Mouse (Mus musculus) frontal cortex, postnatal 25 days (tissue): ENCODE measurements around the gene Cd59a.
"Not testable (repeated sequence)": the region's sequence is repeated elsewhere in the genome, so short reads cannot be mapped to it uniquely, and the experiment has no call there.

ENCODE experiments used
- DNase-seq, 2 experiments: peaks; one replicate each; pipeline ENCODE4 v3.0.0; 2022; ENCODE audit warnings: low spot score in 2 of 2

Gene Cd59a

DNA sequence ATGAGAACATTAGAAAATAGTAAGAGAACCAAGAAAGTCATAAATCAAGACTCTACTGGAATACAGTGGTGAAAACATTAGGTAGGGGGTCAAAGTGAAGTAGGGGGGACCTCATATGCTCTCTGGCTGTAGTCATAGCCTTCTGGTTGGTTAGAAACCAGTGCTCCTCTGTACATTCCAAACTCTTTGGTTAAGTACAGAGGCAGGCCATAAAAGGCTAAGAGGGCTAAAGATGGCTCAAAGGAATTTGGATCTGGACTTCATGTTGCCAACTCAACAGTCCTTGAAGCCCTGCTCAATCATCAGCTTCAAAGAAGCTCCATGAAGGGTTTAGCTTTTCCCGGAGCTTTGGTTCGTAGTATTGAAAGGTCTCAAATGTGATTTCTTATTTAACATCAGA lies 13.4 kb downstream of the Cd59a start:
- not testable (repeated sequence) for DNase-seq

DNA sequence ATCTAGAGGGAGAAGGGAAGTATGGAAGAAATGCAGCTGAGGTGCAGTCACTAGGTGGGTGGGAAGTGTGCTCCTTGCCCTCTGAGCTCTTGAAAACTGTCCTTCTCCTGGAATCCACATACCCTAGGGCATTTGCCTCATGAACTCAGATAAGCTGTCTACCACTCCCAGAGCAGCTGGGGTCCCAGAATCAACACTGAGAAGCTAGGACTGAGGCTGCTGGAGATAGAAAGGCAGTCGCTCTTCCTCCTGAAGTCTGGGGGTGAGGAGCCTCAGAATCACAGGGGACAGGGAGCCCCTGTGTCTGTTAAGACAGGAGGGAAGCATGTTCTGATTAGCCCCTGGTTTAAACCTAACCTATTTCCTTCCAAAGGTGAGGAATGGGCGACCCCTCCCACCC lies 13.9 kb downstream of the Cd59a start:
- DNase-seq, result no peak

DNA sequence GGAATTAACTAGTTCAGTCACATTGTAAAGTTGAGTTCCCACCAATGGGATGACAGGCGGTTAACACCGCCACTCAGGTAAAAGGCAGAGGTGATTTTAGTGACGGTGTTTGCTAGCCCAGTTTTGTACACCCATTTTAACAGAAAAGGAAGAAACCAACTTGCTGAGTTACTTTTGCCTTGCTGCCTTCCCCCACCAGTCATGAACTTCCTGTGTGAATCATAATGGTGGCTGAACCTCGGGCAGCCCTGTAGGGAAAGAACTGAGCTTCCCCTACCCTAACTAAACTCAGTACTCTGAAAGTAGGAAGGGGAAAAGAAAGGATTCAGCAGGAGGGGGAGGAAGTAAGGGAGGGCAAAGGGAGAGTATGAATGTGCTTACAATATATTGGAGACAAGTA lies 14.4 kb downstream of the Cd59a start:
- no peak for DNase-seq

DNA sequence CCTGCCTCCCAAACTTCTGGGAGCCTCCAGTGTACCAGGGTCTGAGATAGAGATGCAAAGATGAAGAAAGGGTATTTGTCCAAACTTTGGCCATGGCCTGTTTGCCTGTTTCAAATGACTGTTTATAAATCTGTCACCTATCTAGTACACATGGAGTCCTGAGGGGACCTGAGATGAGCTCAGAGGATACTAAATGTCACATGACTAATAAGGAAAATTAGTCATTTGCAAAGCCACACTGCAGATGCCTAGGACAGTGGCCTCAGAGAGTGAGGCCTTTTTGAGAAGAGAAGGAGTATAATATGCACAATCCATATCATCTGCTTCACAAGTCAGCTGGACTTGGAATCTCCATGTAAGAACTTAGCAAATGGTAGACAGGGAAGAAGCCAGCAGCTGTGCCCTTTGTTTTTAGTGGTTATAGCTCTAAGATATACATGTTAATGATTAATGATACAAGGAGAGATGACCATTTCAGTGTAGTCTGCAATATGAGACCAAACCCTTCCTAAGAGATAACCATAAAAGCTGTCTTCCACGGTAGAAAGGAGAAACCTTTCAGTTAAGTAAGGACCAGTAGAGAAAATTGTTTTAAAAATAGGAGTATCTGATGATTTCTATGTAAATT lies 15.7 kb downstream of the Cd59a start:
- DNase-seq, result not testable (repeated sequence)

DNA sequence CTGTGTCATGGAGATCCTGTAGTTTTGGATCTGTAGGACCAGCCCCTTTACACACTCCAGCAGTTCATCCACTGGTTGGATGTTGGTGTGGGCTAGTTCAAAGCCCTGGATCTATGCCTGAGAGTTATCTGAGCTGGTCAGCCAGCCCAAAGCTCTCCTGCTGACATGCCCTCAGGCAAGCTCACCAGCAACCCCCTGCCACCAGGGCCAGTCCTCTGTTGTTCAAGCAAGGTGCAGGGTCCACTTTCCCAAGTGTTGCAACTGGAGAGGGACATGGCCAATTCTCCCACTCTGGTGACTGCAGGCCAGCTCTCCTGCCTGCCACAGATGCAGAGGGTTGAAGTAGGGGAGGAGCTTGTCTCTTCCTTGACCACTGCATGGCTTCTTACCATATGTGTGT lies 18.0 kb downstream of the Cd59a start:
- DNase-seq, result not testable (repeated sequence)

DNA sequence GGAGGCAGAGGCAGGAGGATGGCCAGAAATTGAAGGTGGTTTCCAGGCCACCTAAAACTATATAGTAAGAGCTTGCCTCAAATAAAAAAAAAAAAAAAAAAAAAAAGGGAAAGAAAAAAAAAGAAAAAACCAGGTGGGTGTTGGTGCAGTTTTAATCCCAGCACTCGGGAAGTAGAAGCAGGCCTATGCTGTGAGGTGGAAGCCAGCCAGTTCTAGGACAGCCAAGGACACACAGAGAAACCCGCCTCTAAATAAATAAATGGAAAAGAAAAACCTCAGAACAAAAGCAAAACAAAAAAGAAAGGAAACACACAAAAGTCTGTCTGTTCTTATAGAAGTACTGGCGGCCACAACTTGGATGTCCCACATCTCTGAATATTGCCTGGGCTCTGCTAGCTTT lies 19.3 kb downstream of the Cd59a start:
- DNase-seq, result no peak

DNA sequence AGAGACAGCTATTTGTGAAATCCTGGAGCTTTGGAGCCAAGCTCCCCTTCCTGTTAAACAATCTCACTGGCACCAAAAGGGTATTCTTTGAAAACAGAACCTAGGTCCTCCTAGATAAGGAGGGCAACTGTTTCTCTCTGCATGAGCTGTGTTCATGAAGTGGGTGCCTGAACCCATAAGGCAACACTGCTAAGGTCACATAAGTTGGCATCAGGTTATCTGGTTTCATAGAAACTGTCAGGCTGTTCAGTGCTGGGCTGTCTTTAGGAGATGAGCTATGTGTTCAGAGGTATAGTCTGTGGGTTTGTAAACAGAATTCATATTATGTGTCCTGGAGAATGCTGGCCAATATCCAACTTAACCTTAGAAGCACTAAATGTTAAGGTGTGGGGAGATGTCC lies 21.6 kb downstream of the Cd59a start:
- DNase-seq, result not testable (repeated sequence)

DNA sequence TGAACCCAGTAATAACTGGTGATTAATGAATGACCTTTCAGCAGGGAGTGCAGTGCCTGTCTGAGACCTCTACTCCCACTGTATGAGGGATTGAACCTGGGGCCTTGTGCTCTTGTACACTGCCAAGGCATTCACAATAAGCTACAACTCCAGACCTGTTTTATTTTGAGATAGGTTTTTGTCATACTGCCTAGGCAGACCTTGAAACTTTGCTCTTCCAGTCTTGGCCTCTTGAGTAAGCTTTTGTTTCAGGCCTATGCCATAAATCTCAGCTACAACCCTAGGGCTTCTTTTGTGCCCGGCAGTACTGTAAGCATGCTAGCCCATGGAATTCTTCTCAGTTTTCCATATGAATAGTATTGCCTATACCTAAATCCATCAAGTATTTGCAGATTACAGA lies 23.5 kb downstream of the Cd59a start:
- no peak for DNase-seq

DNA sequence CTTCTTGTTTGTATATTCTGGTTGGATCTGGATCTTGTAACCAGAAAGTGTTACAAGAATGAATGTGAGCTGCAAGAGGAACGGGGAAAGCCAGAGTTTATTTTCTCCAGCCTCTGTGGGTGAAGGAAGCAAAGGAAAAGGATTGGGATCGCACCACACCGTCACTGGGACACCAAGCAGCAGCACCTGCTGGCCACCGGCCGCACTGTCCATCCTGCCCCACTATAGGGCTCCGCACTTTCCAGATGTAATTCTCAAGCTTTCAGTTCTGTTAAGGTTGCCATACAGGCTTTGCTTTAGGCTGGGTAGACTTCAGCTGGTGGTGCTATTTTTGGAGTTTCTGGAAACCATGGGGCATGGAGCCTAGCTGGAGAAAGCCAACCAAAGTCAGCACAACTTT lies 24.7 kb downstream of the Cd59a start:
- DNase-seq, result no peak

DNA sequence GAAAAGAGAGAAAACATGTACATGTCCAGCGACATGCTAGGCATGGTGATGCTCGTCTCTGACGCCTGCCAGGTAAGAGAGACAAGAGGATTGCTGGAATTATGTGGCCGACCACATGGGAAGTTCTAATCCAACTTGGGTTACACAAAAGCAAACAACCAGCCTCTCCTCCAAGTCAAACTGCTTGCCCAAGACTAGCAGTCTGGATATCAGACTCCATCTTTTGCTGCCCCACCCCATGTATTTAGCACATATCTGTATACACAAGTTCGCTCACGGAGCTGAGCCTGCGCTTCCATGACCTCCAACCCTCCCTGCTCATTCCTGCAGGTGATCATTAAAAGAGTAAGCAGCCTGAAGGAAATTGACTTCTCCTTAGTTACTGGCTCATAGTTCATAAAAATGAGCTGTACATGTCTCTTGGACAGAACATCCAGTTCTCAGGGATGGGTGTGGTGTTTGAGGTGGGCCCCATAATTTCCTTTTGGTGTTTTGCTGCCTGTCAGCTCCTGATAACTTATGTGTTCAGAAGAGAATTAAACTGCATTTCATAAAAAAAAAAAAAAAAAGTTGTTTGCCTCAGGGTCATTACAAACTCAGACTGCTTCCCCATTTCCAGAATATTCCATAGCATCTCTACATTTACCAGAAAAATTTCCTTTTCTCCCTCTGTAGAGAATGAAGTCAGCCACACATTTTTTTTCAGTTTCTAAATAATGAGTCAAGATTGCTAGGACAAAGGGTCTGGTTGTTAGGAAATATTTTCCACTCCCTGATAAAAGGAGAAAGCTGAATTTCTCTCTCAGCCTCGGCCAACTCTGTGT lies 26.3 kb downstream of the Cd59a start:
- DNase-seq, result no peak

DNA sequence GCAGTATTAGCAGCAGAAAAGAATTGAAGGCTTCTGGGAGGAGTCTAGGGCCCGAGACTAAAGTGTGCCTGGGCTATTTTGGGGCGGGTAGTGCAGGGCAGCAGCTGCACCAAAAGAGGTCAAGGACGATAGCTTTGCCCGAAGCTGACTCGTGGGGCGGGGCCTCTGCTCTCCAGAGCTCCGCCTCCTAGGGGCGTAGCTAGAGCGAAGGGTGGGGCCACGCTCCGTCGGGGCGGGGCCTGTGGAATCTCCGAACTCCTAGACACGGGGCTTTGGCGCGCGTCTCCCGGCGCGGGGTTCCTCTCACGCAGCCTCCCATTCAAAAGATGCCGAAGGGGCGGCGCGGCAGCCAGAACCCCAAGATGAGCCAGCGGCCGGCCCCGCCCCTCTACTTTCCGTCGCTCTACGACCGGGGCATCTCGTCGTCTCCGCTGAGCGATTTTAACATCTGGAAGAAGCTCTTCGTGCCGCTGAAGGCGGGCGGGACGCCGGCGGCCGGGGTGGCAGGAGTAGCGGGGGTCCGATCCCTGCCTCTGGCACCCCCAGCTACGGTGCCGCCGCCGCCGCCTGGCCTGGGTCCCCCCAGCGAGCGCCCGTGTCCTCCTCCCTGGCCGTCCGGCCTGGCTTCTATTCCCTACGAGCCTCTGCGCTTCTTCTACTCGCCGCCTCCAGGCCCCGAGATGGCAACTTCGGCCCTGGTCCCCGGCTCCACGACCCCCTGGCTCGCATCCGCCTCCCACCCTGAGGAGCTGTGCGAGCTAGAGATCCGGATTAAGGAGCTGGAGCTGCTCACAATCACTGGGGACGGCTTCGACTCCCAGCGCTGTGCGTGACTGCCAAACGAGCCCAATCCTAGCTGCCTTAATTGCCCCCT lies 27.1 kb downstream of the Cd59a start, which contains the start of gene A930018P22Rik:
Gene A930018P22Rik (plus strand): TSS at position 265 of the 874 bp plus-strand sequence.
- DNase-seq, result peak; percentile 70 to 79

DNA sequence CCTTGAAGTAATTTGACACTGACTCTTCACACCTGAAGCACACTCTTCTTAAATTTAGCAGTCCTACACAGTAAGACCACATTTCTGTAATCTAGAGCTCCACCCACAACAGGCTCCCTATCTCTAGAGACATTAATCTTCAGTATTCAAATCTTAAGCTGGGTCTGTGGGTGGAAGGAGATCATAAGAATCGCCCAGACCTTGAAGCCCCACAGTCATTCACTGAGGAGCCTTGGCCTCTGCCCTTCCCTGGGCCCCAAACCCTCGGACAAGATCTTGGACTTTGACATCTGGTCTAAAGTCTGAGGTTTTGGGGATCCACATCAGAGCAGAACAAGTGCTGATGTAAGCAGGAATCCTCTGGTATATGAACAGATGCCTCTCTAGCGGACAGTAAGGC lies 27.9 kb downstream of the Cd59a start:
- no peak for DNase-seq

DNA sequence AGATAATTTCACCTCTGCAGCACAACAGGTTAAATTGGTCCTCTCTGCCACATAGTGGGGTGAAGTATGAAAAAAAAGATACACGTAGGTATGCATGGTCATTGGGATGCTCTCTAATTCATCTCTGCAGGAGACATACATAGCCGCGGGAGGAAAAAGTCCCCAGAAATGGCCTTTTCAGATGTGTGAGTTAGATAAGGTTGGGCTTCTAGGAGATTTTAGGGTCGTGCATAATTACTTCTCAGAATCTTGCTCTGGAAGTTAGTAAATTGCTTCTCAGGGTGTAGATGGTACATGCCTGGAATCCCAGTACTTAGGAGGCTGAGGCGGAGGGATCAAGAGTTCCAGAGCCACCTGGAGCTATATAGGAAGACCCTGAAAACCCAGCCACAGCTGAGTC lies 28.5 kb downstream of the Cd59a start:
- no peak for DNase-seq

DNA sequence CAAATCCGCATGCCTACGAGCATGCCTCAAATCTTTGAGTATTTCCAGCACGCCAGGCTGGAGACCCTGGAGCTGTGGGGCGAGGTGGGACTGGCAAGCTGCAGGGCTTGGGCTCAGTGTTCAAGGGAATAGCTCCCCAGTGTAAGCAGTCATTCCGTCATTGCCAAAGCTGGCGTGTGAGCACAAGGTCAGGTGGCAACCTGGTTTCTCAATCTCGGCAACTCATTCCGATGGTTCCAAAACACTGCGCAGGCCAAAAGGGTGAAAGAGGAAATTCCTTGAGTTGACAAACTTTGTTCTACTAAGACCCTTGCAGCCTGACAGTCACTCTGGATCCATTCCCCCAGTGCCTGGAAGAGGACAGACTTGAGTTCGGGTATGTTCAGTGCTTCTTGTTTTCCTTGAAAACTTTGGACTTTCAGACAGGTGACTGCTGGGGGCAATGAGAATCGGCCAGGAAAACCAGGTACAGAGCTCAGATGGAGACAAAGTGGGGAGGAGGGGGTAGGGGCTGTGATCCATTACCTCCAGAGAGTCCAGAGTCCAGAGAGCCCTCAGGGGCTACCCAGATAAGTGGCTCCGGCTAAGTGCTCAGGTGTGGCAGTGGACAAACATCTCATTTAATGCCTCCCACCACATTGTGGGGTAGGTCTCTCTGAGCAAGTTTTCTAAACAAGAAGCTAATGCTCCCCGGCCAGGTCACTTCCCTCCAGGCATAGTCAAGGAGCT lies 33.4 kb downstream of the Cd59a start:
- DNase-seq, result no peak

DNA sequence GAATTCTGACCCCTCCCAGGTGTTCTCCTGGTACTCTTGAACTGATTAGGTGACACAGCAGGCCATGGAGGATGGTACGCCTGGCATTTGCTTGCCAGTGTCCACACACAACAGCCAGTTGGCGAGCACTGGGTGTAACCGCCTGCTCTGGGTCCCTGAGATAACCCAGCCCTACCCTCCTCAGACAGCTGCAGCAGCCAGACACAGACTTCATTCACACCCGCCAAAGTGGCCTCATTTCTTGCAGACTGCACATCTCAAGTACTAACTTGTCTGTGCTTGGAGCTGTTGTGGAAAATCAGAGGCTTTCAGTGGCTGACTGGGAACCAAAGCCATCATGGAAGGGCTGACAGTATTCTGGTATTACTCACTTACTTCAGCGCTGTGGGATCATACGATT lies 34.6 kb downstream of the Cd59a start:
- no peak for DNase-seq

DNA sequence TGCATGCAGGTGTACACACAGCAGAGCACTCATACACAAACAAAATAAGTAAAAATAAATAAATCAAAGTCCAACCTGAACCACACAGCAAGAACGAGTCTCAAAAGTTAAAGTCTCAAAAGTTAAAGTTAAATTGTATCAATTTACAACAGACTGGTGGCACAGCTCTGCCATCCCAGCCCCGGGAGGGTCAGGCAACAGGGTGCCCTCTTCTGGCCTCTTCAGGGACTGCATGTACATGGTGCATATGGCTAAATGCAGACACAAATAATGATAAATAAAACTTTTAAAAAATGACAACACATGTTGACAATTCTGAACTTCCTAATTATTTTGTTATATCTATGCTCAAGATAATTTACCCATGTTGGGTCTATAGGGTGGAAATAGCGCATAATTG lies 35.4 kb downstream of the Cd59a start:
- no peak for DNase-seq

DNA sequence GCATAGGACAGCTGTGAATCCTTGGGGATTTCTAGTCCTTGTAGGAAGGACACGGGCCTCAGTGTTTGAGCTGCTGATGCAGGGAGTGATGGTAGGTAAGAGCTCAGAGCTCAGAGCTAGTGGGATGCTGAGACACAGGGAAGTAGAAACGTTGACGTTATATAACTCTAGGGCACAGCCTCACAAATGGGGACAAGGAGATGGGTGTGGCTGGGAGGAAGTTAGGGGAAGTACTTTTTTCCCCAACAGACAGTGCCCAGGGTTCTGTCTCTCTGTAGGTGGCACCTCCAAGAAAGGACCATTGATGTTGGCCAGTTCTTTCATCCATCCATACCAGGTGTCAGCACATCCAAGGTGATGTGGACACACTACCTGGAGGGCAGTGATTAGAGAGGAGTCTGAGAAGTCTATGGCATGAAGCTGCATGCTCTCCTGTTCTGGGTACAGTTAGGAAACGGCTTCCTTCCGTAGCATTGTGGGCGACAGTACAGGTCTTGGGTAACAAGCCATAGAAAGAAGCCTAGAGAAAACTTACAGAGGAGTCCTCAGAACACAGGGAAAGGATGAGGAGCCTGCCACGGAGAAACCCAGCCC lies 36.8 kb downstream of the Cd59a start:
- no peak for DNase-seq

DNA sequence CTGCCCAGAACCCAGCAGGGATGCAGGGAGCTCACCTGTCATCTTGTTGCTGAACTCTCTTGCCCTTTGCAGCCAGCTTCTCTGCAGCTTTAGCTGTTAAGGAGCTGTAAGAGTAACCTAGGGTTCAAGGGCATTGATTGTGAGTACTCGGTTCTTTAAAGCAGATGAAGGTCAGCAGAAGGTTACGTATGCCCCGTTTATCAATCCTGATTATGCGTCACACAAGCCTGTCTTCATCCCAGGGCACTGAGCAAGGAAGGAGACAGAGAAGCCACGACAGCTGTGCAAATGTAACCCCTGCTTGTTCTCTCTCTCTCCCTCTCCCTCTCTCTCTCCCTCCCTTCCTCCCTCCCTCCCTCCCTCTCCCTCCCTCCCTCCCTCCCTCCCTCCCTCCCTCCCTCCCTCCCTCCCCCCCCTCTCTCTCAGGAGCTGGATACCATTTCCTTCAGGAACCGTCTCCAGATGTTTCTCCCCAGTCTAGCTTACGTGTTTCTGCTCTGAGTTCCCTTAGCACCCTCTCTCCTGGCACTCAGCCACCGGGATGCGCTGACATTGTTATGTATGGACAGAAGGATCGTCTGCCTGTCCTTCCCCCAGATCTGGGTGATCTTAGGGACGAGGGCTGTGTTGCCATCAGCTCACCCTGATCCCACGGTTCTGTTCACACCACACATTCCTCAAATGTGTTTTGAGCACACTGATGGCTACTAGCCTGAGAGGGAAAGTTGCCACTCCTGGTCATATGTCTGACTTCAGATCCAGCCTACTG lies 37.6 kb downstream of the Cd59a start:
- no peak for DNase-seq

DNA sequence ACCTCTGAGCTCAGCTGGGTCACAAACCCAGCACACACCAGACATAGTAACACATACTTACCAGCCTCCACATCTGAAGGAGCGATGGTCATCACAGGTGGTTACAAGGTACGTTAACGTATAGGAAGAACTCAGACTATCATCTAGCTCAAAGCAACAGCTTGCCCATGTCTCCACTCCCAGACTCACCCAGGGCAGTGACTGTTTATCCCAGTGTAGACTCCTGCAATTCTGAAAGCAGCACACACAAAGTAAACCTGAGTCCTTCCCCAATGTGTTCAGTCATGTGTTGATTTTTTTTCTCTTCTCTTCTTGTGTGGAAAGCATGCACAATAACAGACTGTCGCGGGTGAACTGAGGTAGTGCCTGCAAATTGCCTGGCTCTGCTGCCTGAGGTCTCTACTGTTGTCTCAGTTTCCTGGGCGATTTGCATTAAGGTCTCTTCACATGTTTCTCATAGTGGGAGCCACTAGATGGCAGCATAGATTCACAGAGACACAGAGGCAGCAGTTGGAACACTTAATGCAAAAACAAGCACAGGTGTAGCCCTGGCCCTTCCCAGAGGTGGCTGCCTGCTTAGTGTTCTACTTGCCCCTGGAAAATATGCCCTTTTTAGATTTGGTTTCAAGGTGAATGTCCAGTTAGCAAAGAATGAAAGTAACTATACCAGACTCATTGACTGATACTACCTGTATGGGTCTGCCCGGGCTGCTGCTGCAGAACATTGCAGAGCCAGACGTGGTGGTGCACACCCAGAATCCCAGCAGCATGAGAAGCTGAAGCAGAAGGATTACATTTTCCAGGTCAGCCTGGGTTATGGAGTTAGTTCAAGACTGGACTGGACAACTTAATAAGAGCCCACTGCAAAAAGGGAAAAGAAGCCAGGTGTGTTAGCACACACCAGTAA lies 38.8 kb downstream of the Cd59a start:
- DNase-seq, result peak; percentile 40 to 64

DNA sequence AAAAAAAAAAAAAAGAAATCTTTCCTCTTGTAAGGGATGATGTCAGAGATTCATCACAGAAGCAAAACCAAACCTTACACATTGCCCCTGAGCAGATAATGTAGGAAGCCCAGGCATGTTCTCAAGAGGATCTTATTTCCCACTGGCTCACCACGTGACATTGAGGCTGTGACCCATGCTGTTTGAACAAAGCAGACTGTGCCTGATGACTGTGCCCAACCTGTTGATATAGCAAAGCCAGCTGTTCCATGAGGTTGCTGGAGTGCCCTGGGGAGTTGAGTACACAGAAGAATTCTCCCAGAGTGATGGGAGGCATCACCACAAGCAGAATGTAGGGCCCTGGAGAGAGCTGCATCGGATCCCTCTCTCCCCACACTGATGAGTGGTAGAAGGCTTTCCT lies 40.3 kb downstream of the Cd59a start:
- no peak for DNase-seq
